Mouse (Mus musculus): ENCODE data around the gene Fzr1.

- TF ChIP-seq EP300 (IDR thresholded peaks at IDR 0.05; ENCODE audit: insufficient read depth, low read depth, low read length): no peak
- TF ChIP-seq CTCF (IDR thresholded peaks at IDR 0.05; ENCODE audit: low read depth, low read length): no peak
These were observed 55.1 kb downstream of the Fzr1 start for GRCm38 (mm10) chr10:81323141-81323775.
